11 mouse cellular contexts compared by ENCODE assay signal in genomic region chr17:87472879-87473278, GRCm38 (mm10). TPM values are rescaled to one million over a fixed set of nuclear protein-coding genes. Genes with fewer than 3 reads are reported as not detected.
DNase-seq lines count a peak whose midpoint lies in the region; ATAC-seq and TF ChIP-seq lines count a peak whose summit lies in the region.
"Had no signal": no experiment of that assay in that cellular context is flagged by ENCODE, and none has a peak within 500 bp of the region (broad histone marks: within the 10 kb centered on the region; RNA-seq: fewer than 3 reads in every experiment).

No protein-coding gene starts in this region.

- ATAC-seq in heart, embryonic 15.5 days (replicated peaks; ENCODE audit: insufficient number of reproducible peaks, insufficient read depth, low FRiP score, low read depth) = no peak
- peak; percentile 47; the same call in 1 of the 2 replicates for ATAC-seq in lung, embryonic 14.5 days (ENCODE audit: insufficient read depth)

- H3K9ac ChIP-seq in heart, embryonic 15.5 days = 0 out of 2 replicates have a peak overlapping the region, but pooled peaks have one; percentile 45
- H3K9ac ChIP-seq in lung, embryonic 14.5 days = no peak overlapping the region

- no peak for DNase-seq in heart, adult 9 months (ENCODE audit: low spot score in 2 of 2)
- peak; percentile 46 for DNase-seq in urinary bladder, postnatal 14 days (ENCODE audit: low spot score)
- DNase-seq in urinary bladder, postnatal 10 days (ENCODE audit: low spot score) = no peak
- DNase-seq in lung, embryonic 14.5 days = peak; percentile 32
- DNase-seq in T-cell, adult 2 months (ENCODE audit: low spot score) = no peak
- DNase-seq in frontal cortex, postnatal 25 days (ENCODE audit: low spot score in 2 of 2) = no peak
- no peak for DNase-seq in left cerebral cortex, postnatal 36 days (ENCODE audit: low spot score in 2 of 2)

- intact Hi-C loops in left cerebral cortex, postnatal 36 days (cut with DNase I) = no loop called here

- 28% methylated on average over 10 of the region's 10 CpGs for WGBS in heart, embryonic 15.5 days
- 30% methylated on average over 10 of the region's 10 CpGs for WGBS in lung, embryonic 14.5 days

- peak overlapping the region; percentile 57 for H3K27ac ChIP-seq in heart, embryonic 15.5 days
- no peak overlapping the region for H3K27ac ChIP-seq in lung, embryonic 14.5 days (ENCODE audit: low read depth)
- H3K27ac ChIP-seq: neural tube, embryonic 12.5 days had no signal

- peak overlapping the region; percentile 81 for H3K4me2 ChIP-seq in heart, embryonic 15.5 days
- peak overlapping the region; percentile 69 for H3K4me2 ChIP-seq in lung, embryonic 14.5 days

- no peaks in the 10 kb centered on the region for H3K27me3 ChIP-seq in heart, embryonic 15.5 days
- no peaks in the 10 kb centered on the region; the same call in none of the 2 replicates for H3K27me3 ChIP-seq in lung, embryonic 14.5 days (ENCODE audit: insufficient read depth, low read length)
- H3K27me3 ChIP-seq: neural tube, embryonic 12.5 days had no signal

- peaks cover 32% of the 10 kb centered on the region for H3K4me1 ChIP-seq in heart, embryonic 15.5 days (replicated peaks)
- peaks cover 8% of the 10 kb centered on the region for H3K4me1 ChIP-seq in lung, embryonic 14.5 days (ENCODE audit: insufficient read depth)

- peak overlapping the region; percentile 45 for H3K4me3 ChIP-seq in heart, embryonic 15.5 days
- H3K4me3 ChIP-seq in lung, embryonic 14.5 days (ENCODE audit: low read depth, low read length) = no peak overlapping the region; the same call in 1 of the 2 replicates

- H3K9me3 ChIP-seq in heart, embryonic 15.5 days (replicated peaks) = no peaks in the 10 kb centered on the region
- H3K9me3 ChIP-seq in lung, embryonic 14.5 days (ENCODE audit: low read depth, low read length) = no peaks in the 10 kb centered on the region
- H3K9me3 ChIP-seq: G1E; neural tube, embryonic 12.5 days had no signal

- H3K36me3 ChIP-seq in heart, embryonic 15.5 days = no peaks in the 10 kb centered on the region
- H3K36me3 ChIP-seq in lung, embryonic 14.5 days (ENCODE audit: insufficient read depth) = no peaks in the 10 kb centered on the region
- H3K36me3 ChIP-seq: G1E; neural tube, embryonic 12.5 days had no signal

- no peak for TF ChIP-seq CTCF in lung, embryonic 14.5 days (IDR thresholded peaks at IDR 0.05; ENCODE audit: low read depth)

RNA-seq across cellular contexts. Expression of gene Calm2, which starts 26.1 kb away (rescaled TPM):
- polyA plus RNA-seq in heart, embryonic 15.5 days (2015; fragmentation: Nextera tagmentation; extraction: Ambion mirVana) = 543 and 549 TPM in 2 replicates
- polyA plus RNA-seq in lung, embryonic 14.5 days (2014; fragmentation: Nextera tagmentation; extraction: Ambion mirVana) = 944 and 965 TPM in 2 replicates
- 1,000 to 10,000 TPM; 2,128 to 2,274 TPM for total RNA-seq in left cerebral cortex, postnatal 36 days (2021)

RNA-seq across cellular contexts. Expression of gene Stpg4, which starts 45.3 kb away (rescaled TPM):
- polyA plus RNA-seq in heart, embryonic 15.5 days (2015; fragmentation: Nextera tagmentation; extraction: Ambion mirVana) = 0.23 TPM in 1 of 2 replicates, not detected in the other
- polyA plus RNA-seq in lung, embryonic 14.5 days (2014; fragmentation: Nextera tagmentation; extraction: Ambion mirVana) = not detected in 2 replicates
- not detected for total RNA-seq in left cerebral cortex, postnatal 36 days (2021)
- total RNA-seq: left cerebral cortex, postnatal 4 days had no signal
- polyA plus RNA-seq: G1E; neural tube, embryonic 12.5 days had no signal

Comparison
In these comparisons a context has a peak if more than half of its experiments do, and no peak if none do; other contexts are left out.
1. DNase-seq: peak in urinary bladder, postnatal 14 days (single experiment) and lung, embryonic 14.5 days (single experiment); none in heart, adult 9 months (0 of 2), urinary bladder, postnatal 10 days (single experiment), T-cell, adult 2 months (single experiment), frontal cortex, postnatal 25 days (0 of 2) and left cerebral cortex, postnatal 36 days (0 of 2).